Mouse (Mus musculus) layer of hippocampus, postnatal 10 days (tissue): ENCODE measurements at regions not wholly inside any gene's neighbourhood (a gene's known extent, or its start where the extent isn't known, plus 50 kb on each side); places are given as distances from the start of the nearest gene placed in this dataset.

Source experiments
- DNase-seq, 2 experiments: peaks; one replicate each; pipeline ENCODE4 v3.0.0; 2021; ENCODE audit warnings: low spot score in 2 of 2

- no peak for DNase-seq
Measured at GRCm38 (mm10) chr1:19951050-19951679, 666.7 kb downstream of the Pkhd1 start.

GRCm38 (mm10) chr1:19951680-19952248, 666.1 kb downstream of the Pkhd1 start:
- no peak for DNase-seq

DNA sequence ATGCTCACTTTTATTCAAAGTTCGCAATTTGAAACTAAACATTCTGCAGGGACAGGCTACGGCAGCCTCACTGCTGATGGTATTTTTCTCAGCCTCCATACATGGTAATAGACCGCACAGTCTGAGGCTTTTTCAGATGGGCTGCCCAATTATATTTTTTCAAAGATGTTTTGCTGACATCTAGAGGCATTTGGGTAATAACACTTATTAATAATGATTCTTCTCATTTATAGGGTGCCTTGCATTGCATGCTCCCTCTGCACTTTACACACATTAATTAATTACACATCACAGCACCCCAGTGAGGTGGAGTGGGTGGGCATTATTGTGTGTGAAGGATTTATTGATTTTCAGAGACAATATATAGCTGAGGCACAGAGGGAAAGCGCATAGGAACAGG, 644.5 kb downstream of the Pkhd1 start:
- DNase-seq = no peak

DNA sequence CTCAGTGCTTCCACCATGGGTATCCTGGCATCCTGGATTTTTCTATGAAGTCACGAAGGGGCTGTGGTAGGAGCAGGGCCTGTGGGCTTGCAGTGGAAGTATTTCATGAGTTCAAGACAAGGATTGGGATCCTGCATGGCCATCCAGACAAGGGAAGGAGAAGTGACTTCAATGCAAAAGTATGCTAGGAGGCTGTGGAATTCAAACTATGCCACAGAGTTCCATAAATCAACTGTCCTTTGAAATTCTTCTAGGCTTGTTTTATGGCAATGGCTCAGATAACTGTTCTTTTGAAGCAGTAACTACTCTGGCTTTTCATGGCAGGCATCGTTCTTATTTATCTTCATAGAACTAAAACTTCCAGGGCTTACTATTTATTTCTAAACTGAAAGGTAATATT, 643.9 kb downstream of the Pkhd1 start:
- DNase-seq = no peak

- no peak for DNase-seq
Measured at GRCm38 (mm10) chr1:19975436-19975835, 642.4 kb downstream of the Pkhd1 start.

DNA sequence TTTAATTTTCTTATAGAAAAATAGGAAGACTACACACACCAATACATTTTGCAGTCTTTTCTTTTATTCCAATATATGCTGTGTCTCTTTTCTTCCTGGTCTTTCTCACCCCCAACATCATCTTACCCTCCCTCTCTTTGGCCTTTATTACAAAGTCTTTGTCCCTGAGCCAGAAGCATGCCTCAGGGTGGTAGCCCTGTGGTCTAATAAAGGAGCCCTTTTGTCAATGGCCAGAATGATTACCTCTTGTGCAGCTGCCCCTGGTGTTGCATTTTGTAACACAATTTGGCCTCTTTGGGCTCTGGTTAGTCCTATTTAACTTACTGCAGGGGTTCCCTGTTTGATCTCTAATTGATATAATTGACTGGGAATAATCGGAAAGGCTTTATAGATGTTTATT, 636.7 kb downstream of the Pkhd1 start:
- DNase-seq = no peak

GRCm38 (mm10) chr1:19982791-19983190, 635.1 kb downstream of the Pkhd1 start:
- no peak for DNase-seq

- no peak for DNase-seq
Measured at GRCm38 (mm10) chr1:19983504-19983903, 634.4 kb downstream of the Pkhd1 start.

DNA sequence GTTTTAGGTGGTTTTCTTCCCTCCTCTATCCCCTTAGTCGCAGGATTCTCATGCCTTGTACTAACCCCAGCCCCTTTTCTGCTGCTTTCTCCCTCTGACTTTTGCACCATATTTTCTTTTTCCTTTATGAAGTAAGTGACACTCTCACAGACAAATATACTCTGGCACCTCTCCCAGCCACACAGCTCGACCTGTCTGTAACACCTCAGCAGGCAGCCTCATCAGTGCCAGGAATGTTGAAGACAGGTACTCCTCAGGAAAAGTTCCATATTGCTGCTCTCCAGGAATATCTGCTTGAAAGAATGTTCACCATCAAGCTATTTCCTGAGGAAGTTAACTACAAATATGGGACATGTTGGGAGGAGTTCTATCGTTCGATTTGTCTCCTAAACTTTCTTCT, 627.9 kb downstream of the Pkhd1 start:
- no peak for DNase-seq
